Mouse (Mus musculus): ENCODE measurements around the gene Spata25. TPM values are rescaled to one million over a fixed set of nuclear protein-coding genes. Genes with fewer than 3 reads are reported as not detected.

The Spata25 gene
- polyA plus RNA-seq, 1 experiment from 2014 or later, result not detected

- ATAC-seq (no peak), DNase-seq (ENCODE audit: low spot score) (peak; percentile 54)
- H3K4me1 ChIP-seq (ENCODE audit: control insufficient read depth, insufficient read depth, low read length), result no peaks in the 10 kb centered on the region
- peaks cover 67% of the 10 kb centered on the region for H3K36me3 ChIP-seq (ENCODE audit: control insufficient read depth, insufficient read depth, low read length)
- H3K9me3 ChIP-seq (replicated peaks; ENCODE audit: control insufficient read depth, low read length), result no peaks in the 10 kb centered on the region
- 83% methylated on average over 3 of the region's 3 CpGs for WGBS
- no peak overlapping the region for H3K27ac ChIP-seq (ENCODE audit: low read depth, low read length)
- no peak overlapping the region for H3K4me2 ChIP-seq (ENCODE audit: low read length)
- no peak overlapping the region for H3K9ac ChIP-seq (ENCODE audit: low read length)
- H3K4me3 ChIP-seq (ENCODE audit: low read depth, low read length), result no peak overlapping the region
- H3K27me3 ChIP-seq (replicated peaks; ENCODE audit: control insufficient read depth, insufficient read depth, low read length), result no peaks in the 10 kb centered on the region
Measured at GRCm38 (mm10) chr2:164793236-164793635, 35.1 kb downstream of the Spata25 start.

GRCm38 (mm10) chr2:164792400-164793190, 35.7 kb downstream of the Spata25 start:
- no peaks in the 10 kb centered on the region for H3K4me1 ChIP-seq (ENCODE audit: control insufficient read depth, insufficient read depth, low read length)
- H3K9ac ChIP-seq (ENCODE audit: low read length), result no peak overlapping the region
- WGBS, result 94% methylated on average over 12 of the region's 12 CpGs
- H3K36me3 ChIP-seq (ENCODE audit: control insufficient read depth, insufficient read depth, low read length), result peaks cover 60% of the 10 kb centered on the region
- no peak overlapping the region for H3K27ac ChIP-seq (ENCODE audit: low read depth, low read length)
- no peak for DNase-seq (ENCODE audit: low spot score)
- H3K4me2 ChIP-seq (ENCODE audit: low read length), result no peak overlapping the region
- no peaks in the 10 kb centered on the region for H3K27me3 ChIP-seq (replicated peaks; ENCODE audit: control insufficient read depth, insufficient read depth, low read length)
- no peak for ATAC-seq
- H3K9me3 ChIP-seq (replicated peaks; ENCODE audit: control insufficient read depth, low read length), result no peaks in the 10 kb centered on the region
- no peak overlapping the region for H3K4me3 ChIP-seq (ENCODE audit: low read depth, low read length)

GRCm38 (mm10) chr2:164791841-164792261, 36.5 kb downstream of the Spata25 start:
- Histone ChIP-seq H3K27me3 (replicated peaks; ENCODE audit: control insufficient read depth, insufficient read depth, low read length) (no peaks in the 10 kb centered on the region), H3K36me3 (ENCODE audit: control insufficient read depth, insufficient read depth, low read length) (peaks cover 55% of the 10 kb centered on the region), H3K27ac (ENCODE audit: low read depth, low read length) (no peak overlapping the region), H3K4me1 (ENCODE audit: control insufficient read depth, insufficient read depth, low read length) (no peaks in the 10 kb centered on the region), H3K4me2 (ENCODE audit: low read length) (no peak overlapping the region), H3K9me3 (replicated peaks; ENCODE audit: control insufficient read depth, low read length) (no peaks in the 10 kb centered on the region), H3K9ac (ENCODE audit: low read length) (no peak overlapping the region), H3K4me3 (ENCODE audit: low read depth, low read length) (no peak overlapping the region)
- DNase-seq (ENCODE audit: low spot score), result no peak
- ATAC-seq, result no peak
- WGBS, result 95% methylated on average over 18 of the region's 18 CpGs

GRCm38 (mm10) chr2:164790451-164790850, 37.9 kb downstream of the Spata25 start:
- no peaks in the 10 kb centered on the region for H3K27me3 ChIP-seq (replicated peaks; ENCODE audit: control insufficient read depth, insufficient read depth, low read length)
- no peak overlapping the region for H3K27ac ChIP-seq (ENCODE audit: low read depth, low read length)
- DNase-seq (ENCODE audit: low spot score) (no peak), ATAC-seq (no peak)
- no peak overlapping the region for H3K9ac ChIP-seq (ENCODE audit: low read length)
- no peak overlapping the region for H3K4me2 ChIP-seq (ENCODE audit: low read length)
- peaks cover 41% of the 10 kb centered on the region for H3K36me3 ChIP-seq (ENCODE audit: control insufficient read depth, insufficient read depth, low read length)
- H3K9me3 ChIP-seq (replicated peaks; ENCODE audit: control insufficient read depth, low read length), result no peaks in the 10 kb centered on the region
- 0 out of 2 replicates have a peak, but pooled peaks cover 2% of the 10 kb centered on the region for H3K4me1 ChIP-seq (ENCODE audit: control insufficient read depth, insufficient read depth, low read length)
- no peak overlapping the region for H3K4me3 ChIP-seq (ENCODE audit: low read depth, low read length)
- 89% methylated on average over 4 of the region's 4 CpGs for WGBS

GRCm38 (mm10) chr2:164788411-164788810, 39.9 kb downstream of the Spata25 start:
- no peak for ATAC-seq
- no peak overlapping the region for H3K4me2 ChIP-seq (ENCODE audit: low read length)
- DNase-seq (ENCODE audit: low spot score), result no peak
- peaks cover 6% of the 10 kb centered on the region; the same call in 1 of the 2 replicates for H3K4me1 ChIP-seq (ENCODE audit: control insufficient read depth, insufficient read depth, low read length)
- H3K27ac ChIP-seq (ENCODE audit: low read depth, low read length), result no peak overlapping the region
- H3K27me3 ChIP-seq (replicated peaks; ENCODE audit: control insufficient read depth, insufficient read depth, low read length), result no peaks in the 10 kb centered on the region
- H3K9me3 ChIP-seq (replicated peaks; ENCODE audit: control insufficient read depth, low read length), result no peaks in the 10 kb centered on the region
- no peak overlapping the region for H3K4me3 ChIP-seq (ENCODE audit: low read depth, low read length)
- H3K36me3 ChIP-seq (ENCODE audit: control insufficient read depth, insufficient read depth, low read length), result peaks cover 26% of the 10 kb centered on the region
- H3K9ac ChIP-seq (ENCODE audit: low read length), result no peak overlapping the region
- WGBS, result 76% methylated on average over 4 of the region's 4 CpGs

GRCm38 (mm10) chr2:164787779-164788178, 40.6 kb downstream of the Spata25 start:
- no peaks in the 10 kb centered on the region for H3K27me3 ChIP-seq (replicated peaks; ENCODE audit: control insufficient read depth, insufficient read depth, low read length)
- no peak for ATAC-seq
- H3K4me3 ChIP-seq (ENCODE audit: low read depth, low read length), result no peak overlapping the region
- DNase-seq (ENCODE audit: low spot score), result no peak
- H3K27ac ChIP-seq (ENCODE audit: low read depth, low read length), result no peak overlapping the region
- H3K4me2 ChIP-seq (ENCODE audit: low read length), result no peak overlapping the region
- peaks cover 6% of the 10 kb centered on the region; the same call in 1 of the 2 replicates for H3K4me1 ChIP-seq (ENCODE audit: control insufficient read depth, insufficient read depth, low read length)
- H3K9me3 ChIP-seq (replicated peaks; ENCODE audit: control insufficient read depth, low read length), result no peaks in the 10 kb centered on the region
- H3K36me3 ChIP-seq (ENCODE audit: control insufficient read depth, insufficient read depth, low read length), result peaks cover 20% of the 10 kb centered on the region
- H3K9ac ChIP-seq (ENCODE audit: low read length), result no peak overlapping the region
- 86% methylated on average over 10 of the region's 10 CpGs for WGBS

GRCm38 (mm10) chr2:164787032-164787431, 41.3 kb downstream of the Spata25 start:
- Histone ChIP-seq H3K4me3 (ENCODE audit: low read depth, low read length) (0 out of 2 replicates have a peak overlapping the region, but pooled peaks have one; percentile 65), H3K27me3 (replicated peaks; ENCODE audit: control insufficient read depth, insufficient read depth, low read length) (no peaks in the 10 kb centered on the region), H3K36me3 (ENCODE audit: control insufficient read depth, insufficient read depth, low read length) (peaks cover 13% of the 10 kb centered on the region), H3K9me3 (replicated peaks; ENCODE audit: control insufficient read depth, low read length) (no peaks in the 10 kb centered on the region), H3K4me2 (ENCODE audit: low read length) (peak overlapping the region; percentile 86; the same call in 1 of the 2 replicates), H3K9ac (ENCODE audit: low read length) (0 out of 2 replicates have a peak overlapping the region, but pooled peaks have one; percentile 21), H3K27ac (ENCODE audit: low read depth, low read length) (no peak overlapping the region), H3K4me1 (ENCODE audit: control insufficient read depth, insufficient read depth, low read length) (peaks cover 6% of the 10 kb centered on the region; the same call in 1 of the 2 replicates)
- 87% methylated on average over 3 of the region's 3 CpGs for WGBS
- no peak for ATAC-seq
- no peak for DNase-seq (ENCODE audit: low spot score)

GRCm38 (mm10) chr2:164786388-164786885, 41.9 kb downstream of the Spata25 start:
- H3K4me3 ChIP-seq (ENCODE audit: low read depth, low read length), result peak overlapping the region; percentile 65
- H3K9ac ChIP-seq (ENCODE audit: low read length), result peak overlapping the region; percentile 81
- no peak overlapping the region for H3K27ac ChIP-seq (ENCODE audit: low read depth, low read length)
- H3K9me3 ChIP-seq (replicated peaks; ENCODE audit: control insufficient read depth, low read length), result no peaks in the 10 kb centered on the region
- peak; percentile 14; the same call in 1 of the 2 replicates for ATAC-seq
- no peaks in the 10 kb centered on the region for H3K27me3 ChIP-seq (replicated peaks; ENCODE audit: control insufficient read depth, insufficient read depth, low read length)
- H3K36me3 ChIP-seq (ENCODE audit: control insufficient read depth, insufficient read depth, low read length), result peaks cover 7% of the 10 kb centered on the region; the same call in 1 of the 2 replicates
- peak overlapping the region; percentile 86 for H3K4me2 ChIP-seq (ENCODE audit: low read length)
- peaks cover 6% of the 10 kb centered on the region; the same call in 1 of the 2 replicates for H3K4me1 ChIP-seq (ENCODE audit: control insufficient read depth, insufficient read depth, low read length)
- 12% methylated on average over 15 of the region's 15 CpGs for WGBS
- DNase-seq (ENCODE audit: low spot score), result no peak

Data from forebrain, embryonic 14.5 days (tissue).